8 mouse cellular contexts compared by ENCODE assay signal in genomic region chr19:41898860-41899259, GRCm38 (mm10). TPM values are rescaled to one million over a fixed set of nuclear protein-coding genes. Genes with fewer than 3 reads are reported as not detected.
DNase-seq lines count a peak whose midpoint lies in the region; ATAC-seq and TF ChIP-seq lines count a peak whose summit lies in the region.

No protein-coding gene starts in this region.

- peaks cover 11% of the 10 kb centered on the region for H3K4me1 ChIP-seq in midbrain, embryonic 11.5 days (ENCODE audit: control insufficient read depth, insufficient read depth, low read length)
- H3K4me1 ChIP-seq in midbrain, embryonic 13.5 days (replicated peaks), result peaks cover 19% of the 10 kb centered on the region
- H3K4me1 ChIP-seq in cerebellum, adult 2 months (ENCODE audit: control insufficient read depth, insufficient read depth, low read length), result peaks cover 4% of the 10 kb centered on the region
- H3K4me1 ChIP-seq in kidney, embryonic 15.5 days, result peaks cover 16% of the 10 kb centered on the region
- H3K4me1 ChIP-seq in small intestine, adult 2 months (ENCODE audit: control insufficient read depth, insufficient read depth, insufficient read length, low read length), result peaks cover 6% of the 10 kb centered on the region; the same call in 1 of the 2 replicates

- no peak overlapping the region for H3K27ac ChIP-seq in midbrain, embryonic 11.5 days (ENCODE audit: low read depth, low read length)
- H3K27ac ChIP-seq in midbrain, embryonic 13.5 days, result no peak overlapping the region
- no peak overlapping the region for H3K27ac ChIP-seq in cerebellum, adult 2 months (ENCODE audit: insufficient read depth, low read length)
- no peak overlapping the region for H3K27ac ChIP-seq in kidney, embryonic 15.5 days
- H3K27ac ChIP-seq in small intestine, adult 2 months (ENCODE audit: insufficient read depth, low read depth, low read length), result no peak overlapping the region

- peak; percentile 30; the same call in 1 of the 2 replicates for TF ChIP-seq CTCF in cerebellum, adult 2 months (IDR thresholded peaks at IDR 0.05; ENCODE audit: borderline replicate concordance, insufficient read depth, low read depth, low read length)
- peak; percentile 31; the same call in 1 of the 2 replicates for TF ChIP-seq CTCF in small intestine, adult 2 months (IDR thresholded peaks at IDR 0.05; ENCODE audit: extremely low read depth, insufficient read length, insufficient replicate concordance, low read depth, low read length)

- H3K27me3 ChIP-seq in midbrain, embryonic 11.5 days (ENCODE audit: control insufficient read depth, insufficient read depth, low read length), result no peaks in the 10 kb centered on the region
- H3K27me3 ChIP-seq in midbrain, embryonic 13.5 days, result no peaks in the 10 kb centered on the region
- H3K27me3 ChIP-seq in cerebellum, adult 2 months (ENCODE audit: control insufficient read depth, insufficient read depth, low read length), result no peaks in the 10 kb centered on the region; the same call in 1 of the 2 replicates
- no peaks in the 10 kb centered on the region for H3K27me3 ChIP-seq in kidney, embryonic 15.5 days
- H3K27me3 ChIP-seq in small intestine, adult 2 months (ENCODE audit: control insufficient read depth, insufficient read depth, low read length), result no peaks in the 10 kb centered on the region

- peak; percentile 47 for DNase-seq in adrenal gland, postnatal 10 days
- no peak for DNase-seq in adrenal gland, adult 8-10 months
- DNase-seq in midbrain, embryonic 11.5 days (ENCODE audit: low spot score, missing footprints), result peak; percentile 90
- peak; percentile 33 to 46 for DNase-seq in cerebellum, adult 2 months
- no peak for DNase-seq in right cerebral cortex, postnatal 25 days

- 48% methylated on average over 4 of the region's 4 CpGs for WGBS in midbrain, embryonic 11.5 days
- WGBS in midbrain, embryonic 13.5 days, result 55% methylated on average over 4 of the region's 4 CpGs
- 47% methylated on average over 4 of the region's 4 CpGs for WGBS in cerebellum, adult 2 months
- 49% methylated on average over 4 of the region's 4 CpGs for WGBS in kidney, embryonic 15.5 days
- 53% methylated on average over 4 of the region's 4 CpGs for WGBS in small intestine, adult 2 months

- no peak overlapping the region for H3K4me2 ChIP-seq in midbrain, embryonic 11.5 days
- H3K4me2 ChIP-seq in midbrain, embryonic 13.5 days (replicated peaks), result no peak overlapping the region
- no peak overlapping the region for H3K4me2 ChIP-seq in kidney, embryonic 15.5 days

- TF ChIP-seq POLR2A in cerebellum, adult 2 months (IDR thresholded peaks at IDR 0.05; ENCODE audit: borderline replicate concordance, insufficient read depth, low read length), result no peak
- no peak for TF ChIP-seq POLR2A in small intestine, adult 2 months (IDR thresholded peaks at IDR 0.05; ENCODE audit: low read depth, low read length)

- no peak for ATAC-seq in midbrain, embryonic 11.5 days (ENCODE audit: low FRiP score)
- ATAC-seq in midbrain, embryonic 13.5 days, result no peak
- ATAC-seq in kidney, embryonic 15.5 days (replicated peaks; ENCODE audit: low FRiP score), result 0 out of 2 replicates have a peak, but pooled peaks have one; percentile 44

- H3K36me3 ChIP-seq in midbrain, embryonic 11.5 days (ENCODE audit: control insufficient read depth, insufficient read depth, low read length), result no peaks in the 10 kb centered on the region
- H3K36me3 ChIP-seq in midbrain, embryonic 13.5 days, result no peaks in the 10 kb centered on the region
- H3K36me3 ChIP-seq in kidney, embryonic 15.5 days, result no peaks in the 10 kb centered on the region
- H3K36me3 ChIP-seq in small intestine, adult 2 months (ENCODE audit: control insufficient read depth, insufficient read depth, low read length), result no peaks in the 10 kb centered on the region

- H3K9me3 ChIP-seq in midbrain, embryonic 11.5 days (ENCODE audit: control insufficient read depth, low read length), result no peaks in the 10 kb centered on the region
- H3K9me3 ChIP-seq in midbrain, embryonic 13.5 days, result no peaks in the 10 kb centered on the region
- no peaks in the 10 kb centered on the region for H3K9me3 ChIP-seq in kidney, embryonic 15.5 days (replicated peaks)

- no peak overlapping the region for H3K4me3 ChIP-seq in midbrain, embryonic 11.5 days (ENCODE audit: low read depth, low read length)
- H3K4me3 ChIP-seq in midbrain, embryonic 13.5 days (replicated peaks), result no peak overlapping the region
- H3K4me3 ChIP-seq in cerebellum, adult 2 months (replicated peaks; ENCODE audit: insufficient read depth, low read depth, low read length), result no peak overlapping the region
- no peak overlapping the region for H3K4me3 ChIP-seq in kidney, embryonic 15.5 days (replicated peaks)
- no peak overlapping the region for H3K4me3 ChIP-seq in small intestine, adult 2 months (ENCODE audit: low read depth, low read length)

- H3K9ac ChIP-seq in midbrain, embryonic 11.5 days (ENCODE audit: low read length), result no peak overlapping the region
- no peak overlapping the region for H3K9ac ChIP-seq in midbrain, embryonic 13.5 days (replicated peaks)
- no peak overlapping the region for H3K9ac ChIP-seq in kidney, embryonic 15.5 days

RNA-seq across cellular contexts. Expression of gene Rrp12, which starts 2.9 kb away (rescaled TPM):
- total RNA-seq in adrenal gland, postnatal 10 days (2021), result 10 to 100 TPM; 12.6 to 12.8 TPM
- 10 to 100 TPM; 15.8 to 17.9 (median 17.0) TPM for total RNA-seq in adrenal gland, adult 8-10 months (2022)
- 13.2 and 14.7 TPM in 2 replicates for polyA plus RNA-seq in midbrain, embryonic 11.5 days (2014; fragmentation: Nextera tagmentation; extraction: Ambion mirVana)
- 14.6 and 15.7 TPM in 2 replicates for polyA plus RNA-seq in midbrain, embryonic 13.5 days (2015; fragmentation: Nextera tagmentation; extraction: Ambion mirVana)
- polyA plus RNA-seq in cerebellum, adult 2 months (2012; rRNA removed), result 15.1 and 16.4 TPM in 2 replicates
- 17.8 and 18.8 TPM in 2 replicates for polyA plus RNA-seq in kidney, embryonic 15.5 days (2015; fragmentation: Nextera tagmentation; extraction: Ambion mirVana)
- 2.4 and 3.0 TPM in 2 replicates for polyA plus RNA-seq in small intestine, adult 2 months (2012; rRNA removed)

RNA-seq across cellular contexts. Expression of gene Pgam1, which starts 12.9 kb away (rescaled TPM):
- 100 to 1,000 TPM; 536 to 564 TPM for total RNA-seq in adrenal gland, postnatal 10 days (2021)
- 100 to 1,000 TPM; 650 to 931 (median 818) TPM for total RNA-seq in adrenal gland, adult 8-10 months (2022)
- 730 and 785 TPM in 2 replicates for polyA plus RNA-seq in midbrain, embryonic 11.5 days (2014; fragmentation: Nextera tagmentation; extraction: Ambion mirVana)
- 445 and 453 TPM in 2 replicates for polyA plus RNA-seq in midbrain, embryonic 13.5 days (2015; fragmentation: Nextera tagmentation; extraction: Ambion mirVana)
- 858 and 879 TPM in 2 replicates for polyA plus RNA-seq in cerebellum, adult 2 months (2012; rRNA removed)
- polyA plus RNA-seq in kidney, embryonic 15.5 days (2015; fragmentation: Nextera tagmentation; extraction: Ambion mirVana), result 688 and 748 TPM in 2 replicates
- 159 and 216 TPM in 2 replicates for polyA plus RNA-seq in small intestine, adult 2 months (2012; rRNA removed)

RNA-seq across cellular contexts. Expression of gene Exosc1, which starts 34.4 kb away (rescaled TPM):
- total RNA-seq in adrenal gland, postnatal 10 days (2021), result 10 to 100 TPM; 24.3 to 25.5 TPM
- total RNA-seq in adrenal gland, adult 8-10 months (2022), result 10 to 100 TPM; 26.6 to 34.0 (median 30.8) TPM
- 75.0 and 82.1 TPM in 2 replicates for polyA plus RNA-seq in midbrain, embryonic 11.5 days (2014; fragmentation: Nextera tagmentation; extraction: Ambion mirVana)
- polyA plus RNA-seq in midbrain, embryonic 13.5 days (2015; fragmentation: Nextera tagmentation; extraction: Ambion mirVana), result 68.5 and 70.0 TPM in 2 replicates
- 25.6 and 26.3 TPM in 2 replicates for polyA plus RNA-seq in cerebellum, adult 2 months (2012; rRNA removed)
- polyA plus RNA-seq in kidney, embryonic 15.5 days (2015; fragmentation: Nextera tagmentation; extraction: Ambion mirVana), result 85.1 TPM in 2 replicates
- polyA plus RNA-seq in small intestine, adult 2 months (2012; rRNA removed), result 4.7 and 5.9 TPM in 2 replicates

RNA-seq across cellular contexts. Expression of gene Zdhhc16, which starts 34.4 kb away (rescaled TPM):
- total RNA-seq in adrenal gland, postnatal 10 days (2021), result 10 to 100 TPM; 30.7 to 36.7 TPM
- total RNA-seq in adrenal gland, adult 8-10 months (2022), result 10 to 100 TPM; 29.5 to 40.7 (median 34.8) TPM
- 64.0 and 64.7 TPM in 2 replicates for polyA plus RNA-seq in midbrain, embryonic 11.5 days (2014; fragmentation: Nextera tagmentation; extraction: Ambion mirVana)
- 86.1 and 87.6 TPM in 2 replicates for polyA plus RNA-seq in midbrain, embryonic 13.5 days (2015; fragmentation: Nextera tagmentation; extraction: Ambion mirVana)
- polyA plus RNA-seq in cerebellum, adult 2 months (2012; rRNA removed), result 60.9 and 70.4 TPM in 2 replicates
- polyA plus RNA-seq in kidney, embryonic 15.5 days (2015; fragmentation: Nextera tagmentation; extraction: Ambion mirVana), result 81.6 and 89.6 TPM in 2 replicates
- 27.5 and 42.0 TPM in 2 replicates for polyA plus RNA-seq in small intestine, adult 2 months (2012; rRNA removed)

RNA-seq across cellular contexts. Expression of gene Frat2, which starts 50.9 kb away (rescaled TPM):
- 1 to 10 TPM; 4.8 to 7.1 TPM for total RNA-seq in adrenal gland, postnatal 10 days (2021)
- total RNA-seq in adrenal gland, adult 8-10 months (2022), result 1 to 10 TPM; 1.8 to 4.4 (median 3.8) TPM
- 6.6 and 7.2 TPM in 2 replicates for polyA plus RNA-seq in midbrain, embryonic 11.5 days (2014; fragmentation: Nextera tagmentation; extraction: Ambion mirVana)
- 7.6 and 10.4 TPM in 2 replicates for polyA plus RNA-seq in midbrain, embryonic 13.5 days (2015; fragmentation: Nextera tagmentation; extraction: Ambion mirVana)
- 6.9 and 7.1 TPM in 2 replicates for polyA plus RNA-seq in cerebellum, adult 2 months (2012; rRNA removed)
- polyA plus RNA-seq in kidney, embryonic 15.5 days (2015; fragmentation: Nextera tagmentation; extraction: Ambion mirVana), result 4.8 and 5.9 TPM in 2 replicates
- 13.7 and 62.2 TPM in 2 replicates for polyA plus RNA-seq in small intestine, adult 2 months (2012; rRNA removed)

Comparison
In these comparisons a context has a peak if more than half of its experiments do, and no peak if none do; other contexts are left out.
1. DNase-seq: peak in adrenal gland, postnatal 10 days (single experiment), midbrain, embryonic 11.5 days (single experiment) and cerebellum, adult 2 months (2 of 2); none in adrenal gland, adult 8-10 months (single experiment) and right cerebral cortex, postnatal 25 days (single experiment).